Mouse (Mus musculus) common myeloid progenitor, adult 5-6 weeks (primary cell): Measurements from ENCODE around the gene Ajm1. TPM values are rescaled to one million over a fixed set of nuclear protein-coding genes. Genes with fewer than 3 reads are reported as not detected.

ENCODE experiments used
- ATAC-seq: replicated peaks from 2 replicates; pipeline ENCODE4 v1.8.0; 2016; ENCODE audit warnings: low read depth, mild to moderate bottlenecking, moderate TSS enrichment, inconsistent platforms; ENCODE audit not compliant: poor library complexity, severe bottlenecking
- total RNA-seq: library from RNA; stranded (forward); fragments of 200-1000, 187-1606 nt; gene quantifications from 2 replicates; pipeline ENCODE4 v1.2.3, GENCODE M21; 2017

The Ajm1 gene
- 0.55 TPM in 1 of 2 replicates, not detected in the other for total RNA-seq

- peak; percentile 73 for ATAC-seq
Measured at GRCm38 (mm10) chr2:25581294-25581864, at the start of gene Ajm1. Ajm1 (minus strand) TSS chr2:25581757.

GRCm38 (mm10) chr2:25628738-25629137 is 47.2 kb upstream of the Ajm1 start:
- ATAC-seq, result no peak

GRCm38 (mm10) chr2:25627811-25628210 is 46.3 kb upstream of the Ajm1 start, which contains the start of gene Fcna:
Fcna (minus strand) TSS chr2:25628030.
- no peak for ATAC-seq

GRCm38 (mm10) chr2:25625986-25626385 is 44.4 kb upstream of the Ajm1 start:
- ATAC-seq, result no peak

- peak; percentile 78 for ATAC-seq
Measured at GRCm38 (mm10) chr2:25621229-25622200, 40.0 kb upstream of the Ajm1 start, which contains the start of gene Tmem141. Tmem141 (minus strand) TSS chr2:25622005.

GRCm38 (mm10) chr2:25620852-25621228 is 39.3 kb upstream of the Ajm1 start:
- no peak for ATAC-seq

GRCm38 (mm10) chr2:25620386-25620785 is 38.8 kb upstream of the Ajm1 start:
- peak; percentile 53 for ATAC-seq

- ATAC-seq, result no peak
Measured at GRCm38 (mm10) chr2:25617578-25617977, 36.0 kb upstream of the Ajm1 start, which contains the start of gene Ccdc183. Ccdc183 (minus strand) TSS chr2:25617678.

- no peak for ATAC-seq
Measured at GRCm38 (mm10) chr2:25616398-25616797, 34.8 kb upstream of the Ajm1 start.

GRCm38 (mm10) chr2:25608671-25609070 is 27.1 kb upstream of the Ajm1 start:
- peak; percentile 35 for ATAC-seq

- ATAC-seq, result peak; percentile 93
Measured at GRCm38 (mm10) chr2:25607761-25608622, 26.4 kb upstream of the Ajm1 start, which contains the start of gene Rabl6. Rabl6 (minus strand) TSS chr2:25608521.

- no peak for ATAC-seq
Measured at GRCm38 (mm10) chr2:25602526-25602925, 21.0 kb upstream of the Ajm1 start.

- no peak for ATAC-seq
Measured at GRCm38 (mm10) chr2:25600037-25600436, 18.5 kb upstream of the Ajm1 start.

GRCm38 (mm10) chr2:25598749-25599148 is 17.2 kb upstream of the Ajm1 start:
- ATAC-seq, result no peak

GRCm38 (mm10) chr2:25596765-25597510 is 15.4 kb upstream of the Ajm1 start:
- ATAC-seq, result no peak

- peak; percentile 84 for ATAC-seq
Measured at GRCm38 (mm10) chr2:25591863-25592262, 10.3 kb upstream of the Ajm1 start.

- no peak for ATAC-seq
Measured at GRCm38 (mm10) chr2:25588227-25588907, 6.8 kb upstream of the Ajm1 start.

- no peak for ATAC-seq
Measured at GRCm38 (mm10) chr2:25587290-25587689, 5.7 kb upstream of the Ajm1 start.

- ATAC-seq, result no peak
Measured at GRCm38 (mm10) chr2:25585601-25586000, 4.0 kb upstream of the Ajm1 start.
